Mouse (Mus musculus): Measurements from ENCODE around the gene Arhgef12. TPM values are rescaled to one million over a fixed set of nuclear protein-coding genes. Genes with fewer than 3 reads are reported as not detected.

Arhgef12 gene
- total RNA-seq, 1 experiment, result 23.2 TPM

GRCm38 (mm10) chr9:43070153-43070552 is 36.9 kb downstream of the Arhgef12 start:
- TF ChIP-seq MAFK (IDR thresholded peaks at IDR 0.05; ENCODE audit: insufficient read depth, low read depth, low read length) (no peak), ZC3H11A (IDR thresholded peaks at IDR 0.05; ENCODE audit: borderline replicate concordance, low read depth, low read length) (no peak), CHD2 (IDR thresholded peaks at IDR 0.05; ENCODE audit: low read depth, low read length) (no peak), ZNF384 (IDR thresholded peaks at IDR 0.05; ENCODE audit: low read depth, low read length) (no peak), HCFC1 (IDR thresholded peaks at IDR 0.05; ENCODE audit: borderline replicate concordance, insufficient read depth, low read length) (no peak)
- in situ Hi-C loops (cut with MboI; ENCODE audit: low sequenced_read_pairs in 2 of 2, unreplicated experiment in 2 of 2), result no loop called here
- no peak for DNase-seq (ENCODE audit: low read depth, low spot score)
- Histone ChIP-seq H3K4me1 (ENCODE audit: control insufficient read depth in 2 of 2, insufficient read depth in 2 of 2, low read length in 2 of 2, poor library complexity in 1 of 2) (peaks cover 0 to 2% of the 10 kb centered on the region in 2 experiments; a peak in 1 of 4 replicates), H3K9me3 (ENCODE audit: control insufficient read depth, insufficient read depth, low read depth, low read length) (no peaks in the 10 kb centered on the region), H3K9ac (ENCODE audit: insufficient read depth, low read depth, low read length, poor library complexity, severe bottlenecking) (no peak overlapping the region), H3K4me3 (ENCODE audit: insufficient read depth in 1 of 2, low read depth in 1 of 2, low read length in 2 of 2, poor library complexity in 1 of 2, severe bottlenecking in 1 of 2) (no peak overlapping the region), H3K27ac (ENCODE audit: insufficient read depth, low read depth, low read length, poor library complexity, severe bottlenecking) (no peak overlapping the region), H3K36me3 (ENCODE audit: control insufficient read depth, insufficient read depth, low read length, poor library complexity, severe bottlenecking) (no peaks in the 10 kb centered on the region)

- DNase-seq (ENCODE audit: low read depth, low spot score), result no peak
- in situ Hi-C loops (cut with MboI; ENCODE audit: low sequenced_read_pairs in 2 of 2, unreplicated experiment in 2 of 2), result no loop called here
- TF ChIP-seq ZNF384 (IDR thresholded peaks at IDR 0.05; ENCODE audit: low read depth, low read length) (no peak), CHD2 (IDR thresholded peaks at IDR 0.05; ENCODE audit: low read depth, low read length) (no peak), ZC3H11A (IDR thresholded peaks at IDR 0.05; ENCODE audit: borderline replicate concordance, low read depth, low read length) (no peak), MAFK (IDR thresholded peaks at IDR 0.05; ENCODE audit: insufficient read depth, low read depth, low read length) (no peak), HCFC1 (IDR thresholded peaks at IDR 0.05; ENCODE audit: borderline replicate concordance, insufficient read depth, low read length) (no peak)
- Histone ChIP-seq H3K36me3 (ENCODE audit: control insufficient read depth, insufficient read depth, low read length, poor library complexity, severe bottlenecking) (no peaks in the 10 kb centered on the region), H3K4me3 (ENCODE audit: insufficient read depth in 1 of 2, low read depth in 1 of 2, low read length in 2 of 2, poor library complexity in 1 of 2, severe bottlenecking in 1 of 2) (no peak overlapping the region), H3K9ac (ENCODE audit: insufficient read depth, low read depth, low read length, poor library complexity, severe bottlenecking) (no peak overlapping the region), H3K27ac (ENCODE audit: insufficient read depth, low read depth, low read length, poor library complexity, severe bottlenecking) (no peak overlapping the region), H3K9me3 (ENCODE audit: control insufficient read depth, insufficient read depth, low read depth, low read length) (no peaks in the 10 kb centered on the region), H3K4me1 (ENCODE audit: control insufficient read depth in 2 of 2, insufficient read depth in 2 of 2, low read length in 2 of 2, poor library complexity in 1 of 2) (peaks cover 0 to 2% of the 10 kb centered on the region in 2 experiments; a peak in 1 of 4 replicates)
These were observed 39.1 kb downstream of the Arhgef12 start for GRCm38 (mm10) chr9:43067896-43068295.

- TF ChIP-seq MAFK (IDR thresholded peaks at IDR 0.05; ENCODE audit: insufficient read depth, low read depth, low read length) (no peak), ZNF384 (IDR thresholded peaks at IDR 0.05; ENCODE audit: low read depth, low read length) (no peak), HCFC1 (IDR thresholded peaks at IDR 0.05; ENCODE audit: borderline replicate concordance, insufficient read depth, low read length) (no peak), CHD2 (IDR thresholded peaks at IDR 0.05; ENCODE audit: low read depth, low read length) (no peak), ZC3H11A (IDR thresholded peaks at IDR 0.05; ENCODE audit: borderline replicate concordance, low read depth, low read length) (no peak)
- Histone ChIP-seq H3K4me3 (ENCODE audit: insufficient read depth in 1 of 2, low read depth in 1 of 2, low read length in 2 of 2, poor library complexity in 1 of 2, severe bottlenecking in 1 of 2) (no peak overlapping the region), H3K27ac (ENCODE audit: insufficient read depth, low read depth, low read length, poor library complexity, severe bottlenecking) (no peak overlapping the region), H3K4me1 (ENCODE audit: control insufficient read depth in 2 of 2, insufficient read depth in 2 of 2, low read length in 2 of 2, poor library complexity in 1 of 2) (0 out of 4 replicates have a peak, but pooled peaks cover 0 to 2% of the 10 kb centered on the region in 2 experiments), H3K36me3 (ENCODE audit: control insufficient read depth, insufficient read depth, low read length, poor library complexity, severe bottlenecking) (no peaks in the 10 kb centered on the region), H3K9me3 (ENCODE audit: control insufficient read depth, insufficient read depth, low read depth, low read length) (no peaks in the 10 kb centered on the region), H3K9ac (ENCODE audit: insufficient read depth, low read depth, low read length, poor library complexity, severe bottlenecking) (no peak overlapping the region)
- in situ Hi-C loops (cut with MboI; ENCODE audit: low sequenced_read_pairs in 2 of 2, unreplicated experiment in 2 of 2), result no loop called here
- no peak for DNase-seq (ENCODE audit: low read depth, low spot score)
These were observed 41.8 kb downstream of the Arhgef12 start for GRCm38 (mm10) chr9:43065231-43065630.

GRCm38 (mm10) chr9:43061545-43061944 is 45.5 kb downstream of the Arhgef12 start:
- DNase-seq (ENCODE audit: low read depth, low spot score), result no peak
- Histone ChIP-seq H3K36me3 (ENCODE audit: control insufficient read depth, insufficient read depth, low read length, poor library complexity, severe bottlenecking) (no peaks in the 10 kb centered on the region), H3K9me3 (ENCODE audit: control insufficient read depth, insufficient read depth, low read depth, low read length) (no peaks in the 10 kb centered on the region), H3K9ac (ENCODE audit: insufficient read depth, low read depth, low read length, poor library complexity, severe bottlenecking) (no peak overlapping the region), H3K27ac (ENCODE audit: insufficient read depth, low read depth, low read length, poor library complexity, severe bottlenecking) (no peak overlapping the region), H3K4me3 (ENCODE audit: insufficient read depth in 1 of 2, low read depth in 1 of 2, low read length in 2 of 2, poor library complexity in 1 of 2, severe bottlenecking in 1 of 2) (no peak overlapping the region), H3K4me1 (ENCODE audit: control insufficient read depth in 2 of 2, insufficient read depth in 2 of 2, low read length in 2 of 2, poor library complexity in 1 of 2) (0 out of 4 replicates have a peak, but pooled peaks cover 0 to 2% of the 10 kb centered on the region in 2 experiments)
- TF ChIP-seq ZC3H11A (IDR thresholded peaks at IDR 0.05; ENCODE audit: borderline replicate concordance, low read depth, low read length) (no peak), MAFK (IDR thresholded peaks at IDR 0.05; ENCODE audit: insufficient read depth, low read depth, low read length) (no peak)
- in situ Hi-C loops (cut with MboI; ENCODE audit: low sequenced_read_pairs in 2 of 2, unreplicated experiment in 2 of 2), result no loop called here

GRCm38 (mm10) chr9:43050391-43050790 is 56.6 kb downstream of the Arhgef12 start:
- in situ Hi-C loops (cut with MboI; ENCODE audit: low sequenced_read_pairs in 2 of 2, unreplicated experiment in 2 of 2), result no loop called here
- TF ChIP-seq CHD2 (IDR thresholded peaks at IDR 0.05; ENCODE audit: low read depth, low read length) (no peak), HCFC1 (IDR thresholded peaks at IDR 0.05; ENCODE audit: borderline replicate concordance, insufficient read depth, low read length) (no peak), MAFK (IDR thresholded peaks at IDR 0.05; ENCODE audit: insufficient read depth, low read depth, low read length) (no peak), ZNF384 (IDR thresholded peaks at IDR 0.05; ENCODE audit: low read depth, low read length) (no peak), ZC3H11A (IDR thresholded peaks at IDR 0.05; ENCODE audit: borderline replicate concordance, low read depth, low read length) (no peak)
- DNase-seq (ENCODE audit: low read depth, low spot score), result no peak
- H3K4me1 ChIP-seq (ENCODE audit: control insufficient read depth in 2 of 2, insufficient read depth in 2 of 2, low read length in 2 of 2, poor library complexity in 1 of 2), result no peaks in the 10 kb centered on the region
- no peak overlapping the region for H3K4me3 ChIP-seq (ENCODE audit: insufficient read depth in 1 of 2, low read depth in 1 of 2, low read length in 2 of 2, poor library complexity in 1 of 2, severe bottlenecking in 1 of 2)
- peaks cover 2% of the 10 kb centered on the region; the same call in 1 of the 2 replicates for H3K36me3 ChIP-seq (ENCODE audit: control insufficient read depth, insufficient read depth, low read length, poor library complexity, severe bottlenecking)
- H3K27ac ChIP-seq (ENCODE audit: insufficient read depth, low read depth, low read length, poor library complexity, severe bottlenecking), result no peak overlapping the region
- H3K9me3 ChIP-seq (ENCODE audit: control insufficient read depth, insufficient read depth, low read depth, low read length), result no peaks in the 10 kb centered on the region
- H3K9ac ChIP-seq (ENCODE audit: insufficient read depth, low read depth, low read length, poor library complexity, severe bottlenecking), result no peak overlapping the region

Data from ES-E14 (cell line).